Mouse (Mus musculus): ENCODE results near the gene Ift140. TPM values are rescaled to one million over a fixed set of nuclear protein-coding genes. Genes with fewer than 3 reads are reported as not detected.
A peak's percentile ranks its signal among the peaks of the same experiment; 100 is the strongest.

The Ift140 gene
- total and polyA plus RNA-seq, 2 experiments from 2014 or later, result 4.0 to 11.7 TPM

- ATAC-seq (ENCODE audit: insufficient read depth, low read depth) (no peak), DNase-seq (ENCODE audit: low spot score) (no peak)
- H3K4me2 ChIP-seq (ENCODE audit: low read depth, low read length), result no peak overlapping the region
- H3K4me3 ChIP-seq (ENCODE audit: low read depth, low read length), result no peak overlapping the region
- H3K9ac ChIP-seq (replicated peaks; ENCODE audit: low read depth, low read length), result no peak overlapping the region
- TF ChIP-seq CTCF (IDR thresholded peaks at IDR 0.05; ENCODE audit: low read depth), result no peak
- TF ChIP-seq EP300 (IDR thresholded peaks at IDR 0.05; ENCODE audit: low read depth), result no peak
- WGBS, result 91% methylated on average over 5 of the region's 5 CpGs
- H3K36me3 ChIP-seq (replicated peaks; ENCODE audit: control insufficient read depth, insufficient read depth, low read length), result peaks cover 37% of the 10 kb centered on the region
- H3K27me3 ChIP-seq (ENCODE audit: control insufficient read depth, insufficient read depth, low read length), result no peaks in the 10 kb centered on the region
- no peak overlapping the region for H3K27ac ChIP-seq (ENCODE audit: low read depth)
- peaks cover 19% of the 10 kb centered on the region for H3K4me1 ChIP-seq (ENCODE audit: control insufficient read depth, insufficient read depth)
- H3K9me3 ChIP-seq (replicated peaks; ENCODE audit: control insufficient read depth, low read length), result no peaks in the 10 kb centered on the region
Observed at GRCm38 (mm10) chr17:25111220-25111619, 95.3 kb downstream of the Ift140 start.

DNA sequence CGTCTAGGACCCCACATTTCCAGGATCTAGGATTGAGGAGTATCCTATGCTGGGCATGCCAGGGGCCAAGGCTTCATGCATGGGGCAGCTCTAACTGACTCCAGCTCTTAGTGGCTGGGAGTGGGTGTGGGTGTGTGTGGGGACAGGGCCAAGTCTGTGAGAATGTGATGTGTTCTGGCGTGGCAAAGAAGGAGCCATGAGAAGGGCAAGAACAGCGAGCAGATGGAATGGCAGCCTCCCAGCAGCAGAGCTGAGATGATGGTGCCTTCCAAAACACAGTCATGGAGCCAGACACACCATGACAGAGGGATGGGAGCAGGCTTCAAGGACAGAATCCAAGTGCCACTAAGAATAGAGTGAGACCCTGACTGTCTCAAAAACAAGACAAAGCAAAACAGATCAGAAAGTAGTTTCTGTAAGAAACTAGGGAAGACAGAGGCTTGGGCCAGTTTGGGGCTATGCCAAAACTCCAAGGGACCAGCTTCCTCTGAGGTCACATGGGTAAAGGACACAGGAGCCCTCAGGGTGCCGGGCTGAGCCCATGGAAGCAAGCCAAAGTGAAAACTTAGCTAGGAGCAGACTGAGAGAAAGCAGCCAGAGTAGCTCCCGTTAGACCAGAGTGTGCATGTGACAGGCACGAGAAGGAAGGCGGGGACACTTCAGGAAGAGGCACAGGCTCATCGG, 96.0 kb downstream of the Ift140 start:
- Histone ChIP-seq H3K4me1 (ENCODE audit: control insufficient read depth, insufficient read depth) (peaks cover 19% of the 10 kb centered on the region), H3K9ac (replicated peaks; ENCODE audit: low read depth, low read length) (no peak overlapping the region), H3K4me2 (ENCODE audit: low read depth, low read length) (no peak overlapping the region), H3K9me3 (replicated peaks; ENCODE audit: control insufficient read depth, low read length) (no peaks in the 10 kb centered on the region), H3K4me3 (ENCODE audit: low read depth, low read length) (no peak overlapping the region), H3K36me3 (replicated peaks; ENCODE audit: control insufficient read depth, insufficient read depth, low read length) (peaks cover 30% of the 10 kb centered on the region), H3K27me3 (ENCODE audit: control insufficient read depth, insufficient read depth, low read length) (no peaks in the 10 kb centered on the region), H3K27ac (ENCODE audit: low read depth) (peak overlapping the region; percentile 27)
- ATAC-seq (ENCODE audit: insufficient read depth, low read depth) (no peak), DNase-seq (ENCODE audit: low spot score) (peak; percentile 19)
- 38% methylated on average over 8 of the region's 8 CpGs for WGBS
- TF ChIP-seq EP300 (IDR thresholded peaks at IDR 0.05; ENCODE audit: low read depth) (no peak), CTCF (IDR thresholded peaks at IDR 0.05; ENCODE audit: low read depth) (no peak)

DNA sequence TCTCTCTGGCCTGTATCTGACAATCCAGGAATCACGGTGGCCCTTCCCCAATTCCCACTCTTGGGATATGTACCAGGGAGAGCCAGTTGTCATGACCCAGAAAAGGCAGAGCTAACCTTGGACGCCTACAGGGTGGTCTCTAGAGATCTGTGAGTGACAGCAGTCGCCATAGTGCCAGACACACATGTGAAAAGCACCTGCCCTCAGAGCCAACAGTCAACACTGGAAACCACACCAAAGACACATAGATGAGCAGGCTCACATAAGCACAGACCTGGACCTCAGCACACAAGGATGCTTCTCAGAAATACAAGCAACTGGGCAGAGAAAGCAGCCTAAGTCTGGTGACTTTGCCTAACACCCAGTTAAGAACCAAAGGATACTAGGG, 96.5 kb downstream of the Ift140 start:
- Histone ChIP-seq H3K4me1 (ENCODE audit: control insufficient read depth, insufficient read depth) (peaks cover 19% of the 10 kb centered on the region), H3K4me2 (ENCODE audit: low read depth, low read length) (no peak overlapping the region), H3K4me3 (ENCODE audit: low read depth, low read length) (no peak overlapping the region), H3K9ac (replicated peaks; ENCODE audit: low read depth, low read length) (no peak overlapping the region), H3K27me3 (ENCODE audit: control insufficient read depth, insufficient read depth, low read length) (no peaks in the 10 kb centered on the region), H3K9me3 (replicated peaks; ENCODE audit: control insufficient read depth, low read length) (no peaks in the 10 kb centered on the region), H3K27ac (ENCODE audit: low read depth) (peak overlapping the region; percentile 27), H3K36me3 (replicated peaks; ENCODE audit: control insufficient read depth, insufficient read depth, low read length) (peaks cover 26% of the 10 kb centered on the region)
- 51% methylated on average over 3 of the region's 3 CpGs for WGBS
- TF ChIP-seq EP300 (IDR thresholded peaks at IDR 0.05; ENCODE audit: low read depth) (no peak), CTCF (IDR thresholded peaks at IDR 0.05; ENCODE audit: low read depth) (no peak)
- ATAC-seq (ENCODE audit: insufficient read depth, low read depth), result no peak
- DNase-seq (ENCODE audit: low spot score), result no peak

GRCm38 (mm10) chr17:25114908-25115645, 99.2 kb downstream of the Ift140 start:
- Histone ChIP-seq H3K27ac (ENCODE audit: low read depth) (peak overlapping the region; percentile 88), H3K36me3 (replicated peaks; ENCODE audit: control insufficient read depth, insufficient read depth, low read length) (peaks cover 9% of the 10 kb centered on the region; the same call in 1 of the 2 replicates), H3K9ac (replicated peaks; ENCODE audit: low read depth, low read length) (peak overlapping the region; percentile 56), H3K4me2 (ENCODE audit: low read depth, low read length) (peak overlapping the region; percentile 77), H3K4me3 (ENCODE audit: low read depth, low read length) (peak overlapping the region; percentile 49), H3K9me3 (replicated peaks; ENCODE audit: control insufficient read depth, low read length) (no peaks in the 10 kb centered on the region), H3K27me3 (ENCODE audit: control insufficient read depth, insufficient read depth, low read length) (no peaks in the 10 kb centered on the region), H3K4me1 (ENCODE audit: control insufficient read depth, insufficient read depth) (peaks cover 19% of the 10 kb centered on the region)
- ATAC-seq (ENCODE audit: insufficient read depth, low read depth), result peak; percentile 37
- no peak for TF ChIP-seq EP300 (IDR thresholded peaks at IDR 0.05; ENCODE audit: low read depth)
- TF ChIP-seq CTCF (IDR thresholded peaks at IDR 0.05; ENCODE audit: low read depth), result no peak
- DNase-seq (ENCODE audit: low spot score), result peak; percentile 29
- WGBS, result 11% methylated on average over 23 of the region's 23 CpGs

DNA sequence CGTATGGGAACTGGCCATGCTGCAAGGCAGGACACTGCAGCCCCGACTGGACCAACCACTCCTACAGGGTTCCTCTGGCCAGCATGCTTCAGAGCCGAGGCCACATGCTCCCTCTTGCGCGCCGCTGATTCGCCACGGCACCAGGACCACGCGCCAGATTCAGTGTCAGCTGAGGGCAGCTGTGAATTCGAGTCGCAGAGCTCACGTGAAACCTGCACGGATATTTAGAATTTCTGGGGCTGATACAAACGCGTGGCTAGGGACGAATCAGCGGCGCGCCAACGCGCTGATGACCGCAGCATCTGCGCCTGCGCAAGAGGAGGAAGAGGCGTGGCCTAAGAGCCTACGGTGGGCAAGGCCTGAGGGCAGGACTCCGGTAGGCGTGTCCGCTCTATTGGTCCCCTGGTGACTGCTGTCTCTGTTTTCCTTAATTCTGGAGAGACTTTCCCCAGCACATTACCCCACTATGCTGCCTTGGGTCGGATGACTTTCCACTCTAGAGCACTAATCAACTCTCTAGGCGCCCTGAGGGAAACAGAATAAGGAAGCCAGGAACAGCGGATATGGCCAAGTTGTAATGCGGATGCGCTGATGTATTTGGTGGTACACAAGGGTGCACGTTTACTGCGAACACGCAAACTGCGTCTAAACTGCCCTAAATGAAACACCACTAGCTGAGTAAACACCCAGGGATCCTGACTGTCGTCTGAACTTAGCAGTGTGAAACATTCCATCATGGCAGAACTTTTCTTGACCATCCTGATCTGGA, 100.0 kb downstream of the Ift140 start, which contains the start of gene Telo2:
TSS of gene Telo2 (minus strand) at position 304 of the 769 bp plus-strand sequence.
- TF ChIP-seq CTCF (IDR thresholded peaks at IDR 0.05; ENCODE audit: low read depth), result no peak
- TF ChIP-seq EP300 (IDR thresholded peaks at IDR 0.05; ENCODE audit: low read depth), result no peak
- peak within 1 kb of the TSS; percentile 77 for H3K4me2 ChIP-seq (ENCODE audit: low read depth, low read length)
- H3K9ac ChIP-seq (replicated peaks; ENCODE audit: low read depth, low read length), result peak within 1 kb of the TSS; percentile 56
- peak within 1 kb of the TSS; percentile 49 for H3K4me3 ChIP-seq (ENCODE audit: low read depth, low read length)
- H3K36me3 ChIP-seq (replicated peaks; ENCODE audit: control insufficient read depth, insufficient read depth, low read length), result 0 out of 2 replicates have a peak, but pooled peaks cover 2% of the 10 kb centered on the region
- H3K27ac ChIP-seq (ENCODE audit: low read depth), result peak within 1 kb of the TSS; percentile 88
- H3K4me1 ChIP-seq (ENCODE audit: control insufficient read depth, insufficient read depth), result peaks cover 19% of the 10 kb centered on the region
- WGBS, result 7% methylated on average over 40 of the region's 40 CpGs
- peak; percentile 81 for DNase-seq (ENCODE audit: low spot score)
- ATAC-seq (ENCODE audit: insufficient read depth, low read depth), result peak; percentile 94
- no peaks in the 10 kb centered on the region for H3K27me3 ChIP-seq (ENCODE audit: control insufficient read depth, insufficient read depth, low read length)
- no peaks in the 10 kb centered on the region for H3K9me3 ChIP-seq (replicated peaks; ENCODE audit: control insufficient read depth, low read length)

Data from heart, postnatal 0 days (tissue).